In the genomic region with DNA sequence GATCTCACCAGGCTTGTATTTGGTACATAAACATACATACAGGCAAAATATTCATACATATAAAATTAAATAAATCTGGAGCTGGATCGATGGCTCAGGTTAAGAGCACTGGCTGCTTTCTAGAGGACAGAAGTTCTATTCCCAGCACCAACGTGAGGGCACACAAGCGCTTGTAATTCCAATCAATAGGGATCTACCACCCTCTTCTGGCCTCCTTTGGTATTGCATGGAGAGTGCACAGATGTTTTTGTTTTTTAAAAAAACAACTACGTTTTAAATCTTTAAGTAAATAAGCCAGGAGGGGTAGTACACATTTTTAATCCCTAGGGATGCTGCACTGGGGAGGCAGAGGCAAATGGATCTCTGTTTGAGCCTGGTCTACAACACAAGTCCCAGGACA, we compare ENCODE assay signal across 8 mouse cellular contexts. TPM values are rescaled to one million over a fixed set of nuclear protein-coding genes. Genes with fewer than 3 reads are reported as not detected.
DNase-seq lines count a peak whose midpoint lies in the region; ATAC-seq and TF ChIP-seq lines count a peak whose summit lies in the region.

No protein-coding gene starts in this region.

- WGBS in forebrain, postnatal 0 days = 24% methylated on average over 4 of the region's 4 CpGs
- WGBS in forebrain, embryonic 13.5 days = 21% methylated on average over 4 of the region's 4 CpGs
- 15% methylated on average over 4 of the region's 4 CpGs for WGBS in liver, embryonic 13.5 days (ENCODE audit: insufficient replicate concordance)

- no peaks in the 10 kb centered on the region for H3K9me3 ChIP-seq in forebrain, postnatal 0 days (ENCODE audit: low read length)
- H3K9me3 ChIP-seq in forebrain, embryonic 13.5 days (replicated peaks) = no peaks in the 10 kb centered on the region
- no peaks in the 10 kb centered on the region for H3K9me3 ChIP-seq in liver, embryonic 13.5 days (replicated peaks)

- H3K4me1 ChIP-seq in forebrain, postnatal 0 days (ENCODE audit: insufficient read depth) = no peaks in the 10 kb centered on the region; the same call in 1 of the 2 replicates
- peaks cover 11% of the 10 kb centered on the region; the same call in 1 of the 2 replicates for H3K4me1 ChIP-seq in forebrain, embryonic 13.5 days
- peaks cover 50% of the 10 kb centered on the region for H3K4me1 ChIP-seq in liver, embryonic 13.5 days (replicated peaks)

- peak; percentile 71 for TF ChIP-seq CTCF in forebrain, postnatal 0 days (IDR thresholded peaks at IDR 0.05; ENCODE audit: low read depth)

- no peaks in the 10 kb centered on the region for H3K27me3 ChIP-seq in forebrain, postnatal 0 days (ENCODE audit: insufficient read depth, low read length)
- H3K27me3 ChIP-seq in forebrain, embryonic 13.5 days = no peaks in the 10 kb centered on the region
- no peaks in the 10 kb centered on the region for H3K27me3 ChIP-seq in liver, embryonic 13.5 days

- no peak overlapping the region for H3K4me3 ChIP-seq in forebrain, postnatal 0 days (ENCODE audit: low read depth, low read length)
- H3K4me3 ChIP-seq in forebrain, embryonic 13.5 days = no peak overlapping the region
- H3K4me3 ChIP-seq in liver, embryonic 13.5 days (replicated peaks) = peak overlapping the region; percentile 71

- no peak overlapping the region for H3K4me2 ChIP-seq in forebrain, postnatal 0 days (ENCODE audit: low read depth)
- no peak overlapping the region for H3K4me2 ChIP-seq in forebrain, embryonic 13.5 days
- peak overlapping the region; percentile 71 for H3K4me2 ChIP-seq in liver, embryonic 13.5 days

- H3K27ac ChIP-seq in forebrain, postnatal 0 days (ENCODE audit: low read depth, low read length) = no peak overlapping the region
- no peak overlapping the region for H3K27ac ChIP-seq in forebrain, embryonic 13.5 days
- peak overlapping the region; percentile 96 for H3K27ac ChIP-seq in liver, embryonic 13.5 days

- peak; percentile 61 for DNase-seq in forebrain, postnatal 0 days
- peak; percentile 75 for DNase-seq in testis, postnatal 10 days (ENCODE audit: low spot score)
- no peak for DNase-seq in testis, postnatal 14 days (ENCODE audit: low spot score)
- peak; percentile 84 for DNase-seq in embryo, embryonic 10.5 days (ENCODE audit: low spot score)
- peak; percentile 52 for DNase-seq in liver, embryonic 13.5 days
- peak; percentile 47 for DNase-seq in retina, postnatal 7 days (ENCODE audit: low read depth, low spot score)
- DNase-seq in right cerebral cortex, postnatal 10 days (ENCODE audit: low spot score in 2 of 2) = no peak

- no peak overlapping the region for H3K9ac ChIP-seq in forebrain, postnatal 0 days
- no peak overlapping the region for H3K9ac ChIP-seq in forebrain, embryonic 13.5 days
- peak overlapping the region; percentile 61 for H3K9ac ChIP-seq in liver, embryonic 13.5 days

- peaks cover 4% of the 10 kb centered on the region; the same call in 1 of the 2 replicates for H3K36me3 ChIP-seq in forebrain, postnatal 0 days (ENCODE audit: insufficient read depth)
- no peaks in the 10 kb centered on the region for H3K36me3 ChIP-seq in forebrain, embryonic 13.5 days (ENCODE audit: poor library complexity, severe bottlenecking)
- peaks cover 19% of the 10 kb centered on the region for H3K36me3 ChIP-seq in liver, embryonic 13.5 days

- no peak for ATAC-seq in forebrain, postnatal 0 days
- no peak for ATAC-seq in forebrain, embryonic 13.5 days
- ATAC-seq in liver, embryonic 13.5 days (ENCODE audit: low read depth) = no peak

RNA-seq across cellular contexts. Expression of a gene that starts 1.8 kb away (rescaled TPM):
- 46.1 and 57.0 TPM in 2 replicates for total RNA-seq in forebrain, postnatal 0 days (2014; rRNA removed)
- 58.0 and 60.5 TPM in 2 replicates for polyA plus RNA-seq in forebrain, postnatal 0 days (2015; fragmentation: Nextera tagmentation; extraction: Ambion mirVana)
- 32.5 and 35.0 TPM in 2 replicates for polyA plus RNA-seq in forebrain, embryonic 13.5 days (2015; fragmentation: Nextera tagmentation; extraction: Ambion mirVana)
- 46.5 and 48.5 TPM in 2 replicates for polyA plus RNA-seq in liver, embryonic 13.5 days (2015; fragmentation: Nextera tagmentation; extraction: Ambion mirVana)

RNA-seq across cellular contexts. Expression of a gene that starts 7.8 kb away (rescaled TPM):
- 44.8 and 67.7 TPM in 2 replicates for total RNA-seq in forebrain, postnatal 0 days (2014; rRNA removed)
- 60.8 and 61.5 TPM in 2 replicates for polyA plus RNA-seq in forebrain, postnatal 0 days (2015; fragmentation: Nextera tagmentation; extraction: Ambion mirVana)
- 45.4 and 46.4 TPM in 2 replicates for polyA plus RNA-seq in forebrain, embryonic 13.5 days (2015; fragmentation: Nextera tagmentation; extraction: Ambion mirVana)
- 27.5 and 27.9 TPM in 2 replicates for polyA plus RNA-seq in liver, embryonic 13.5 days (2015; fragmentation: Nextera tagmentation; extraction: Ambion mirVana)

RNA-seq across cellular contexts. Expression of a gene that starts 14.5 kb away (rescaled TPM):
- total RNA-seq in forebrain, postnatal 0 days (2014; rRNA removed) = not detected in 2 replicates
- polyA plus RNA-seq in forebrain, postnatal 0 days (2015; fragmentation: Nextera tagmentation; extraction: Ambion mirVana) = not detected in 2 replicates
- not detected in 2 replicates for polyA plus RNA-seq in forebrain, embryonic 13.5 days (2015; fragmentation: Nextera tagmentation; extraction: Ambion mirVana)
- polyA plus RNA-seq in liver, embryonic 13.5 days (2015; fragmentation: Nextera tagmentation; extraction: Ambion mirVana) = 0.12 and 0.29 TPM in 2 replicates

RNA-seq across cellular contexts. Expression of a gene that starts 15.1 kb away (rescaled TPM):
- 60.6 and 63.8 TPM in 2 replicates for total RNA-seq in forebrain, postnatal 0 days (2014; rRNA removed)
- 111 and 118 TPM in 2 replicates for polyA plus RNA-seq in forebrain, postnatal 0 days (2015; fragmentation: Nextera tagmentation; extraction: Ambion mirVana)
- 86.1 and 87.1 TPM in 2 replicates for polyA plus RNA-seq in forebrain, embryonic 13.5 days (2015; fragmentation: Nextera tagmentation; extraction: Ambion mirVana)
- polyA plus RNA-seq in liver, embryonic 13.5 days (2015; fragmentation: Nextera tagmentation; extraction: Ambion mirVana) = 37.1 and 38.0 TPM in 2 replicates

RNA-seq across cellular contexts. Expression of a gene that starts 20.7 kb away (rescaled TPM):
- total RNA-seq in forebrain, postnatal 0 days (2014; rRNA removed) = 0.14 and 0.15 TPM in 2 replicates
- 0.39 and 0.51 TPM in 2 replicates for polyA plus RNA-seq in forebrain, postnatal 0 days (2015; fragmentation: Nextera tagmentation; extraction: Ambion mirVana)
- polyA plus RNA-seq in forebrain, embryonic 13.5 days (2015; fragmentation: Nextera tagmentation; extraction: Ambion mirVana) = 0.43 and 0.87 TPM in 2 replicates
- 2.2 and 2.6 TPM in 2 replicates for polyA plus RNA-seq in liver, embryonic 13.5 days (2015; fragmentation: Nextera tagmentation; extraction: Ambion mirVana)

Comparison
In these comparisons a context has a peak if more than half of its experiments do, and no peak if none do; other contexts are left out.
1. DNase-seq: peak in forebrain, postnatal 0 days (single experiment), testis, postnatal 10 days (single experiment), embryo, embryonic 10.5 days (single experiment), liver, embryonic 13.5 days (single experiment) and retina, postnatal 7 days (single experiment); none in testis, postnatal 14 days (single experiment) and right cerebral cortex, postnatal 10 days (0 of 2).